Mouse (Mus musculus) midbrain, embryonic 13.5 days (tissue): ENCODE measurements around the gene Gm42878. TPM values are rescaled to one million over a fixed set of nuclear protein-coding genes. Genes with fewer than 3 reads are reported as not detected.

Experiments
- ATAC-seq: fragments of 200-750 bp; cut with Nextera tagmentation; 2 replicates; pipeline ENCODE4 v1.8.0; 2017; ENCODE audit warnings: mild to moderate bottlenecking, moderate TSS enrichment, moderate library complexity
- H3K27ac ChIP-seq: fragments of 300-500 bp; sonication (generic); 2 replicates; pipeline ENCODE4 v1.5.1; 2015; ENCODE audit warnings: inconsistent platforms, mild to moderate bottlenecking, moderate library complexity
- H3K27me3 ChIP-seq: fragments of 300-500 bp; sonication (generic); 2 replicates; pipeline ENCODE4 v1.6.1; 2015; ENCODE audit warnings: mild to moderate bottlenecking, inconsistent platforms
- H3K36me3 ChIP-seq: fragments of 300-500 bp; sonication (generic); 2 replicates; pipeline ENCODE4 v1.6.1; 2015; ENCODE audit warnings: mild to moderate bottlenecking, inconsistent platforms
- H3K4me1 ChIP-seq: fragments of 300-500 bp; sonication (generic); replicated peaks from 2 replicates; pipeline ENCODE4 v1.6.1; 2015; ENCODE audit warnings: inconsistent platforms
- H3K4me2 ChIP-seq: fragments of 300-500 bp; sonication (generic); replicated peaks from 2 replicates; pipeline ENCODE4 v1.6.1; 2015; ENCODE audit warnings: moderate library complexity, mild to moderate bottlenecking, inconsistent platforms
- H3K4me3 ChIP-seq: fragments of 300-500 bp; sonication (generic); replicated peaks from 2 replicates; pipeline ENCODE4 v1.5.1; 2015; ENCODE audit warnings: mild to moderate bottlenecking, inconsistent platforms
- H3K9ac ChIP-seq: fragments of 300-500 bp; sonication (generic); replicated peaks from 2 replicates; pipeline ENCODE4 v1.6.1; 2015; ENCODE audit warnings: mild to moderate bottlenecking, inconsistent platforms
- H3K9me3 ChIP-seq: fragments of 300-500 bp; sonication (generic); 2 replicates; pipeline ENCODE4 v1.6.1; 2016; ENCODE audit warnings: mild to moderate bottlenecking, inconsistent platforms
- WGBS: fragments of 180-500 bp; shearing (Covaris S2); methylation state at CpG from one replicate; pipeline ENCODE4 v1.1.7; 2015; 5-methylcytosine and 5-hydroxymethylcytosine counted together
- polyA plus RNA-seq: library from polyadenylated mRNA; unstranded; fragments of >200 nt; fragmentation: Nextera tagmentation; extraction: Ambion mirVana; gene quantifications from 2 replicates; pipeline ENCODE4 v1.2.1, GENCODE M21; 2015

Gene Gm42878
- polyA plus RNA-seq, 1 experiment from 2014 or later: not detected

- ATAC-seq: no peak
- no peak overlapping the region for H3K27ac ChIP-seq
- H3K27me3 ChIP-seq: no peaks in the 10 kb centered on the region
- WGBS: 60% methylated on average over 12 of the region's 12 CpGs
- H3K4me2 ChIP-seq: no peak overlapping the region
- H3K36me3 ChIP-seq: peaks cover 15% of the 10 kb centered on the region
- no peaks in the 10 kb centered on the region for H3K9me3 ChIP-seq
- H3K4me1 ChIP-seq: no peaks in the 10 kb centered on the region
- H3K4me3 ChIP-seq: no peak overlapping the region
- H3K9ac ChIP-seq: no peak overlapping the region
Measured at GRCm38 (mm10) chr5:121583765-121584501, 38.7 kb upstream of the Gm42878 start.

GRCm38 (mm10) chr5:121581945-121582344 lies 36.7 kb upstream of the Gm42878 start:
- Histone ChIP-seq H3K27me3 (no peaks in the 10 kb centered on the region), H3K27ac (no peak overlapping the region), H3K9ac (no peak overlapping the region), H3K4me2 (no peak overlapping the region), H3K9me3 (no peaks in the 10 kb centered on the region), H3K4me1 (no peaks in the 10 kb centered on the region), H3K36me3 (peaks cover 24% of the 10 kb centered on the region), H3K4me3 (no peak overlapping the region)
- ATAC-seq: no peak
- WGBS: 95% methylated on average over 8 of the region's 8 CpGs

- Histone ChIP-seq H3K27me3 (no peaks in the 10 kb centered on the region), H3K4me3 (no peak overlapping the region), H3K9me3 (no peaks in the 10 kb centered on the region), H3K36me3 (peaks cover 55% of the 10 kb centered on the region), H3K4me1 (no peaks in the 10 kb centered on the region), H3K4me2 (no peak overlapping the region), H3K27ac (no peak overlapping the region), H3K9ac (no peak overlapping the region)
- ATAC-seq: no peak
- 88% methylated on average over 11 of the region's 11 CpGs for WGBS
Measured at GRCm38 (mm10) chr5:121576927-121577488, 31.7 kb upstream of the Gm42878 start.

DNA sequence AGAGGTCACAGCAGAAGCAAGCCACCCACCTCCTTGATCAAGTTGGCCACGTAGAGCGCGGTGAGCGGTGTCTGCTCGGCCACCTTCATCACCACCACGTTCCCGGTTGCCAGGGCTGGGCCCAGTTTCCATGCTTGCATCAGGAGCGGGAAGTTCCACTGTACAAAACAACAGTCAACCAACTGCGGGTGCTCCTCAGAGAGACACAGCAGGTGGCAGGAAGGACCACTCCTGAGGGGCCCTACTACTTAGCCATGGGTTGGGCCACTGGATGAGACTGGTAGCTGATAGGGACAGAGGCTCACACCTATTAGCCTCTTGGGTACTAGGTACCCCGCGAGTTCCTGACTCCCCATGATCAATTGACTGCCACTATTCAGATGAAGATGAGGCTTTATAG lies 30.6 kb upstream of the Gm42878 start:
- no peak overlapping the region for H3K9ac ChIP-seq
- H3K4me2 ChIP-seq: no peak overlapping the region
- H3K4me1 ChIP-seq: no peaks in the 10 kb centered on the region
- H3K9me3 ChIP-seq: no peaks in the 10 kb centered on the region
- ATAC-seq: no peak
- H3K36me3 ChIP-seq: peaks cover 64% of the 10 kb centered on the region
- no peaks in the 10 kb centered on the region for H3K27me3 ChIP-seq
- WGBS: 94% methylated on average over 11 of the region's 11 CpGs
- no peak overlapping the region for H3K4me3 ChIP-seq
- no peak overlapping the region for H3K27ac ChIP-seq

DNA sequence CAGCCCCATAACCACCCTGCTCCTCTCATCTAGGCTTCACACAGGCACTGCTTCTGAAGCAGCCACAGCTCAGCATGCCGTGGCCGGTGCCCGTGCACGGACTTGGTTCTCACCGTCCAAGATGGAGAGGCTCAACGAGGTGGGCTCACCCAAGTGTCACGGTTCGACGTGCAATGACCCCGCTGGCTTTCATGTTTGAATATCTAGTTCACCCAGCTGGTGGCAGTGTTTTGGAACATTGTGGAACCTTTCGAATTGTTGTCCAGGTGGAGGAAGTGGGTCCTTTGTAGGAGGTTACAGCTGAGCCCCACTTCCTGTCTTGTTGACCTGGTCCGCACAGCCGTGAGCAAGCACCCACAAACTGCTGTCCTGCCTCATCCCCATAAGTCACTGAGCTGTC lies 28.9 kb upstream of the Gm42878 start:
- ATAC-seq: no peak
- Histone ChIP-seq H3K4me2 (no peak overlapping the region), H3K36me3 (peaks cover 57% of the 10 kb centered on the region)

DNA sequence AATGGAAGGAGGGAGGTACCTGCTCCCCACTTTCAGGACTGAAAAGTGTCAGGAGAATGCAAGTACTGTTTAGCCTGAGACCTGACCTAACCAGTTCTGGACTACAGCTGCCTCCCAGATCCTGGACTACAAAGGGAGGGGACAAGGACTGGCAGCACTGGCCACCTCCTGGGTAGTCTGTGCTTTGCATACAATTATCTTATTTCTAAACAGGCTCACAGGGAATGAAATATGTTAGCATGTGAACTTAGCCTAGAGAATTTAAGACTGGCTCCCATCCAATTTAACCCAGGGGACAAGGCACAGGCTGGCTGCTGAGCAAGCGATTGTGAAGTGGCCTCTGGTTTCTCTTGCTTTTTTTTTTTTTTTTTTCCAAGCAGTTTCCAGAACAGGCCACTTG lies 25.5 kb upstream of the Gm42878 start:
- ATAC-seq: no peak
- peaks cover 48% of the 10 kb centered on the region for H3K36me3 ChIP-seq
- no peak overlapping the region for H3K9ac ChIP-seq
- H3K9me3 ChIP-seq: no peaks in the 10 kb centered on the region
- no peak overlapping the region for H3K4me3 ChIP-seq
- no peak overlapping the region for H3K27ac ChIP-seq
- WGBS: 90% methylated on average over 1 of the region's 1 CpGs
- H3K27me3 ChIP-seq: no peaks in the 10 kb centered on the region
- H3K4me2 ChIP-seq: no peak overlapping the region
- no peaks in the 10 kb centered on the region for H3K4me1 ChIP-seq

More for the DNA sequence above, 28.9 kb upstream of the Gm42878 start:
- WGBS: 90% methylated on average over 13 of the region's 13 CpGs
- Histone ChIP-seq H3K4me1 (no peaks in the 10 kb centered on the region), H3K9me3 (no peaks in the 10 kb centered on the region), H3K9ac (no peak overlapping the region), H3K4me3 (no peak overlapping the region), H3K27me3 (no peaks in the 10 kb centered on the region), H3K27ac (no peak overlapping the region)

DNA sequence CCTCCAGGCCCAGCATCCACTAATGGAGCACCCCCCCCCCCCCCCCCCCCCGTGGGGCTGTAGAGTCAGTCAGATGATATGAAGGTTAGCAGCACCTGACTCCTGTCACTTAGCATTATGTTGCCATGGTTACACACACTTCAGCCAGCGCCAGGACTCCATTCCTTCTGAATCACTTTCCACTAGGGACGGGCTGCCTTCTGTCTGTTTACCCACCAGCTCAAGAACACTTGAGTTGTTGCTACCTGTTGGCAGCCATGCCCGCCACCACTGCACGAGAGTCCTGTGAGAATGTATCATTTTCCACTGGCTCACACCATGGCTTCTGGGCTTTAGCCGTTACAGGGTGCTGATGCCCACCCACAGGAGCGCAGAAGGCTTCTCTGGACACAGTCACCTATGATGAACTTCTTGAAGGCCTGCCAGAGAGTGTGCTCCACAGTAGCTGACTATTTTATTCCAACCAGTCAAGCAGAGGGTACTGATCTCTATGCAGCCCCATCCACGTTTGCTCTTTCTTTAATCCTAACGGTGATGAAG lies 24.7 kb upstream of the Gm42878 start:
- Histone ChIP-seq H3K9ac (no peak overlapping the region), H3K27ac (no peak overlapping the region), H3K27me3 (no peaks in the 10 kb centered on the region), H3K4me3 (no peak overlapping the region), H3K9me3 (no peaks in the 10 kb centered on the region), H3K36me3 (peaks cover 43% of the 10 kb centered on the region), H3K4me2 (no peak overlapping the region), H3K4me1 (no peaks in the 10 kb centered on the region)
- 73% methylated on average over 9 of the region's 9 CpGs for WGBS
- ATAC-seq: peak; percentile 53; the same call in 1 of the 2 replicates

DNA sequence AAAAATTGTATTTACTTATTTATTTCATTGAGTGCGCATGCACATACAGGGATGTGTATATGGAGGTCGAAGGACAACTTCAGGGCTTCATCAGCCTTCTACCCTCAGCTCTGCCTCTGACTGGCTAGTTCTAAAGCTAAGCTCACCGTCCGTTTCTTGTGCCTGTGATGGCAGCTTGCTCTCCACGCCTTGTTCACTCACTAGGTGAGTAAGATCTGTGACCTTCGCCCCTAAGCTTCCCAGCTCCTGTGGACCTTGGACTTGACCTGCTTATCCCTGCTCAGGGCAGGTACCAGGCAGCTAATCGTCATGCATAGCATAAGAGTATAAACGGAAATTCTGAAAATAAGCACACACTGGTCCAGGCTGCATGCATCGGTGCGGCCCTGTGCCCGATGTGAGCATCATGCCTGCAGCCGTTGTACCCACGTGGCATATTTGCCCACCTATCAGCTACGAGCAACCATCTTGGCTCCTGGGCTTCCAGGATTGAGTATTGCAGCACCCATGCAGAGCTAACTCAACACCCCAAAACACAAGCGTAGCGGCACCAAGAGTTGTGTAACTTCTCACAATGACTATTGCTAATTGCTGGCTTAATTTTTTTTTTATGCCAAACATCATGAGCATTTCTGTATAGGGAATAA lies 20.9 kb upstream of the Gm42878 start:
- no peak overlapping the region for H3K4me2 ChIP-seq
- WGBS: 91% methylated on average over 16 of the region's 16 CpGs
- no peak overlapping the region for H3K4me3 ChIP-seq
- ATAC-seq: no peak
- H3K27ac ChIP-seq: no peak overlapping the region
- peaks cover 12% of the 10 kb centered on the region for H3K36me3 ChIP-seq
- H3K9me3 ChIP-seq: no peaks in the 10 kb centered on the region
- no peaks in the 10 kb centered on the region for H3K27me3 ChIP-seq
- H3K9ac ChIP-seq: no peak overlapping the region
- H3K4me1 ChIP-seq: 0 out of 2 replicates have a peak, but pooled peaks cover 6% of the 10 kb centered on the region

GRCm38 (mm10) chr5:121564468-121564895 lies 19.2 kb upstream of the Gm42878 start:
- 0 out of 2 replicates have a peak, but pooled peaks cover 6% of the 10 kb centered on the region for H3K4me1 ChIP-seq
- H3K27me3 ChIP-seq: no peaks in the 10 kb centered on the region
- 12% methylated on average over 11 of the region's 11 CpGs for WGBS
- H3K4me3 ChIP-seq: no peak overlapping the region
- H3K36me3 ChIP-seq: peaks cover 4% of the 10 kb centered on the region; the same call in 1 of the 2 replicates
- H3K4me2 ChIP-seq: 0 out of 2 replicates have a peak overlapping the region, but pooled peaks have one; percentile 23
- 0 out of 2 replicates have a peak, but pooled peaks have one; percentile 37 for ATAC-seq
- H3K27ac ChIP-seq: no peak overlapping the region
- H3K9me3 ChIP-seq: no peaks in the 10 kb centered on the region
- no peak overlapping the region for H3K9ac ChIP-seq

DNA sequence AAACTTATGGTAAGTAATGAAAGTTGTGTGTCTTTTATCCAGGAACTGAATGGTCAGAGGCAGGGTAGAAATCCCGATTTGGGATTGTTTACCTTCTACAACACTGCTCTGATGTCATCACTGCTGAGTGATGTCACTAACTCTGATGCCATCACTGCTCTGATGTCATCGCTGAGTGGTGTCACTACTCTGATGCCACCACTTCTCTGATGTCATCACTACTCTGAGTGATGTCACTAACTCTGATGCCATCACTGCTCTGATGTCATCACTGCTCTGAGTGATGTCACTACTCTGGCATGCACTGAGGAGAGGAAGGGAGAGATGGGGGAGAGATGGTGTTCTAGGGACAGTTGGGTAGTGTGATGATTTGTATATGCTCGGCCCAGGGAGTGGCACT lies 17.2 kb upstream of the Gm42878 start:
- WGBS: 91% methylated on average over 3 of the region's 3 CpGs
- Histone ChIP-seq H3K36me3 (no peaks in the 10 kb centered on the region), H3K4me2 (no peak overlapping the region), H3K27ac (no peak overlapping the region), H3K9ac (no peak overlapping the region), H3K27me3 (no peaks in the 10 kb centered on the region), H3K4me3 (no peak overlapping the region), H3K4me1 (0 out of 2 replicates have a peak, but pooled peaks cover 6% of the 10 kb centered on the region), H3K9me3 (no peaks in the 10 kb centered on the region)
- ATAC-seq: no peak

- Histone ChIP-seq H3K4me2 (no peak overlapping the region), H3K4me1 (peaks cover 13% of the 10 kb centered on the region), H3K9me3 (no peaks in the 10 kb centered on the region), H3K36me3 (no peaks in the 10 kb centered on the region), H3K27me3 (no peaks in the 10 kb centered on the region), H3K27ac (no peak overlapping the region), H3K9ac (no peak overlapping the region), H3K4me3 (no peak overlapping the region)
- ATAC-seq: no peak
- 90% methylated on average over 7 of the region's 7 CpGs for WGBS
Measured at GRCm38 (mm10) chr5:121549196-121549595, 3.9 kb upstream of the Gm42878 start.

- H3K4me2 ChIP-seq: no peak overlapping the region
- H3K9ac ChIP-seq: no peak overlapping the region
- H3K27ac ChIP-seq: no peak overlapping the region
- H3K9me3 ChIP-seq: no peaks in the 10 kb centered on the region
- over 99% methylated on average over 3 of the region's 3 CpGs for WGBS
- H3K27me3 ChIP-seq: no peaks in the 10 kb centered on the region
- no peak for ATAC-seq
- peaks cover 32% of the 10 kb centered on the region for H3K4me1 ChIP-seq
- H3K36me3 ChIP-seq: no peaks in the 10 kb centered on the region
- H3K4me3 ChIP-seq: no peak overlapping the region
Measured at GRCm38 (mm10) chr5:121547084-121547483, 1.8 kb upstream of the Gm42878 start.
